Mouse (Mus musculus) heart, embryonic 15.5 days (tissue): Measurements from ENCODE around the gene Unkl. TPM values are rescaled to one million over a fixed set of nuclear protein-coding genes. Genes with fewer than 3 reads are reported as not detected.
A peak's percentile ranks its signal among the peaks of the same experiment; 100 is the strongest.

Source experiments
- ATAC-seq: fragments of 200-750 bp; cut with Nextera tagmentation; replicated peaks from 2 replicates; pipeline ENCODE4 v1.8.0; 2017; ENCODE audit warnings: low read depth, moderate TSS enrichment; ENCODE audit not compliant: insufficient number of reproducible peaks, insufficient read depth, low FRiP score
- H3K27ac ChIP-seq: fragments of 300-500 bp; sonication (generic); 2 replicates; pipeline ENCODE4 v1.5.1; 2015; ENCODE audit warnings: mild to moderate bottlenecking, inconsistent platforms
- H3K27me3 ChIP-seq: fragments of 300-500 bp; sonication (generic); 2 replicates; pipeline ENCODE4 v1.6.1; 2015; ENCODE audit warnings: inconsistent platforms
- H3K36me3 ChIP-seq: fragments of 300-500 bp; sonication (generic); 2 replicates; pipeline ENCODE4 v1.6.1; 2015; ENCODE audit warnings: mild to moderate bottlenecking, inconsistent platforms
- H3K4me1 ChIP-seq: fragments of 300-500 bp; sonication (generic); replicated peaks from 2 replicates; pipeline ENCODE4 v1.6.1; 2015; ENCODE audit warnings: inconsistent platforms
- H3K4me2 ChIP-seq: fragments of 300-500 bp; sonication (generic); 2 replicates; pipeline ENCODE4 v1.6.1; 2015; ENCODE audit warnings: inconsistent platforms, mild to moderate bottlenecking, moderate library complexity
- H3K4me3 ChIP-seq: fragments of 300-500 bp; sonication (generic); 2 replicates; pipeline ENCODE4 v1.5.1; 2015; ENCODE audit warnings: mild to moderate bottlenecking, inconsistent platforms
- H3K9ac ChIP-seq: fragments of 300-500 bp; sonication (generic); 2 replicates; pipeline ENCODE4 v1.6.1; 2015; ENCODE audit warnings: mild to moderate bottlenecking, inconsistent platforms
- H3K9me3 ChIP-seq: fragments of 300-500 bp; sonication (generic); replicated peaks from 2 replicates; pipeline ENCODE4 v1.6.1; 2016; ENCODE audit warnings: inconsistent platforms
- WGBS: fragments of 180-500 bp; shearing (Covaris S2); methylation state at CpG from one replicate; pipeline ENCODE4 v1.1.7; 2015; ENCODE audit warnings: mixed read lengths; 5-methylcytosine and 5-hydroxymethylcytosine counted together
- microRNA-seq: library from miRNA; unstranded; fragments of <30 nt; microRNA quantifications from one replicate; pipeline ENCODE4, GENCODE M21; 2016
- polyA plus RNA-seq: library from polyadenylated mRNA; unstranded; fragments of >200 nt; fragmentation: Nextera tagmentation; extraction: Ambion mirVana; gene quantifications from 2 replicates; pipeline ENCODE4 v1.2.1, GENCODE M21; 2015

Gene Unkl
- polyA plus RNA-seq, 1 experiment from 2014 or later: 4.6 TPM

- Histone ChIP-seq H3K9me3 (no peaks in the 10 kb centered on the region), H3K4me1 (peaks cover under 1% of the 10 kb centered on the region), H3K4me2 (no peak overlapping the region), H3K27me3 (no peaks in the 10 kb centered on the region), H3K27ac (no peak overlapping the region), H3K36me3 (peaks cover 80% of the 10 kb centered on the region), H3K9ac (no peak overlapping the region), H3K4me3 (no peak overlapping the region)
- WGBS: 53% methylated on average over 3 of the region's 3 CpGs
- ATAC-seq: no peak
Measured at GRCm38 (mm10) chr17:25264453-25264852, 76.3 kb downstream of the Unkl start.

- no peak overlapping the region for H3K27ac ChIP-seq
- H3K4me1 ChIP-seq: peaks cover 34% of the 10 kb centered on the region
- H3K9ac ChIP-seq: no peak overlapping the region
- 59% methylated on average over 2 of the region's 2 CpGs for WGBS
- H3K36me3 ChIP-seq: peaks cover 37% of the 10 kb centered on the region
- ATAC-seq: no peak
- H3K4me2 ChIP-seq: peak overlapping the region; percentile 85
- H3K27me3 ChIP-seq: no peaks in the 10 kb centered on the region
- H3K4me3 ChIP-seq: peak overlapping the region; percentile 75; the same call in 1 of the 2 replicates
- no peaks in the 10 kb centered on the region for H3K9me3 ChIP-seq
Measured at GRCm38 (mm10) chr17:25270795-25271335, 82.7 kb downstream of the Unkl start.

DNA sequence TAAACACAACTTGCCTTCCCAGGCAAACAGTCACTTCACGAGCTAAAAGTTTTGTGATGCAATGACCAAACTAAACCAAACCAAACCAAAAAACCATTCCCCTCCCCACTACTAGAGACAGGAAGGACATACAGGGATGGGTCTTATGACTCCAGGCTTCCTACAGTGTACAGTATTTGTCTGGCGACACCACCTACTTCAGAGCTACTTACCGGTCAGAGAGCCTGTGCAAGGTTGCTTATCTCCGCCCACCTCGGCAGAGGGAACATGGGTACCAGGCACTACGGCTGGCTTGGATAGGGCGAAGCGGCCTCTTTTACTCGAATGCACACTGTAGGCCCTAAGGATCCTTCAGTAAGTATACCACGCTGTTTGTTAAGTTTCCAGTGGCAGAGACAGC, 84.1 kb downstream of the Unkl start:
- Histone ChIP-seq H3K27ac (peak overlapping the region; percentile 98), H3K4me2 (peak overlapping the region; percentile 85), H3K9ac (peak overlapping the region; percentile 94), H3K36me3 (peaks cover 22% of the 10 kb centered on the region), H3K9me3 (no peaks in the 10 kb centered on the region), H3K4me1 (peaks cover 34% of the 10 kb centered on the region), H3K4me3 (peak overlapping the region; percentile 75), H3K27me3 (no peaks in the 10 kb centered on the region)
- WGBS: 2% methylated on average over 10 of the region's 10 CpGs
- ATAC-seq: no peak

- peaks cover 34% of the 10 kb centered on the region for H3K4me1 ChIP-seq
- peak overlapping the region; percentile 75 for H3K4me3 ChIP-seq
- H3K9me3 ChIP-seq: no peaks in the 10 kb centered on the region
- no peaks in the 10 kb centered on the region for H3K27me3 ChIP-seq
- peak overlapping the region; percentile 94 for H3K9ac ChIP-seq
- H3K36me3 ChIP-seq: peaks cover 14% of the 10 kb centered on the region
- peak; percentile 88 for ATAC-seq
- H3K27ac ChIP-seq: peak overlapping the region; percentile 98
- peak overlapping the region; percentile 85 for H3K4me2 ChIP-seq
- under 1% methylated on average over 77 of the region's 92 CpGs for WGBS
Measured at GRCm38 (mm10) chr17:25272951-25273705, 84.9 kb downstream of the Unkl start.

GRCm38 (mm10) chr17:25273706-25274501, 85.7 kb downstream of the Unkl start:
- H3K27me3 ChIP-seq: no peaks in the 10 kb centered on the region
- peak overlapping the region; percentile 94 for H3K9ac ChIP-seq
- peak overlapping the region; percentile 98 for H3K27ac ChIP-seq
- peak overlapping the region; percentile 85 for H3K4me2 ChIP-seq
- H3K9me3 ChIP-seq: no peaks in the 10 kb centered on the region
- WGBS: 1% methylated on average over 39 of the region's 45 CpGs
- ATAC-seq: peak; percentile 84
- H3K4me3 ChIP-seq: peak overlapping the region; percentile 75
- H3K4me1 ChIP-seq: peaks cover 34% of the 10 kb centered on the region
- peaks cover 7% of the 10 kb centered on the region for H3K36me3 ChIP-seq

GRCm38 (mm10) chr17:25274571-25275346, 86.6 kb downstream of the Unkl start, which contains the start of gene Ube2i:
Ube2i (minus strand) TSS chr17:25274622.
- no peaks in the 10 kb centered on the region for H3K9me3 ChIP-seq
- peak within 1 kb of the TSS; percentile 98 for H3K27ac ChIP-seq
- no peaks in the 10 kb centered on the region for H3K27me3 ChIP-seq
- H3K4me3 ChIP-seq: peak within 1 kb of the TSS; percentile 75
- 79% methylated on average over 9 of the region's 9 CpGs for WGBS
- H3K4me1 ChIP-seq: peaks cover 30% of the 10 kb centered on the region
- peak within 1 kb of the TSS; percentile 94 for H3K9ac ChIP-seq
- H3K36me3 ChIP-seq: no peaks in the 10 kb centered on the region
- ATAC-seq: no peak
- H3K4me2 ChIP-seq: peak within 1 kb of the TSS; percentile 85

- Histone ChIP-seq H3K9me3 (no peaks in the 10 kb centered on the region), H3K27ac (no peak overlapping the region), H3K9ac (no peak overlapping the region), H3K27me3 (no peaks in the 10 kb centered on the region), H3K4me2 (no peak overlapping the region), H3K36me3 (no peaks in the 10 kb centered on the region), H3K4me1 (peaks cover 21% of the 10 kb centered on the region), H3K4me3 (no peak overlapping the region)
- no peak for ATAC-seq
- 91% methylated on average over 3 of the region's 3 CpGs for WGBS
Measured at GRCm38 (mm10) chr17:25275833-25276232, 87.6 kb downstream of the Unkl start.

GRCm38 (mm10) chr17:25282133-25282532, 93.9 kb downstream of the Unkl start:
- H3K36me3 ChIP-seq: no peaks in the 10 kb centered on the region
- ATAC-seq: 0 out of 2 replicates have a peak, but pooled peaks have one; percentile 18
- no peaks in the 10 kb centered on the region for H3K9me3 ChIP-seq
- H3K4me3 ChIP-seq: no peak overlapping the region
- no peak overlapping the region for H3K9ac ChIP-seq
- H3K27me3 ChIP-seq: no peaks in the 10 kb centered on the region
- H3K27ac ChIP-seq: no peak overlapping the region
- H3K4me1 ChIP-seq: 0 out of 2 replicates have a peak, but pooled peaks cover 2% of the 10 kb centered on the region
- WGBS: 25% methylated on average over 11 of the region's 11 CpGs
- H3K4me2 ChIP-seq: peak overlapping the region; percentile 23; the same call in 1 of the 2 replicates

Small RNAs within 50 kb of the gene (microRNA-seq; reads per million reads assigned to microRNA genes)
- gene Mir3547: not detected

Other genes starting within 250 kb of the Unkl start
- gene Jpt2, start 227.7 kb upstream of the Unkl start, polyA plus RNA-seq: 73.4 and 100 TPM in 2 replicates
- gene Cramp1l, start 172.6 kb upstream of the Unkl start, polyA plus RNA-seq: 4.1 and 6.3 TPM in 2 replicates
- gene Ift140, start 172.3 kb upstream of the Unkl start, polyA plus RNA-seq: 8.9 and 13.3 TPM in 2 replicates
- 23.1 and 24.8 TPM in 2 replicates for gene Tmem204, start 104.8 kb upstream of the Unkl start, polyA plus RNA-seq
- 22.9 and 33.6 TPM in 2 replicates for gene Telo2, start 72.4 kb upstream of the Unkl start, polyA plus RNA-seq
- 0.16 and 0.30 TPM in 2 replicates for gene Ptx4, start 67.6 kb upstream of the Unkl start, polyA plus RNA-seq
- 14.8 and 18.3 TPM in 2 replicates for gene Clcn7, start 55.0 kb upstream of the Unkl start, polyA plus RNA-seq
- 0.05 TPM in 1 of 2 replicates, not detected in the other for gene Ccdc154, start 25.9 kb upstream of the Unkl start, polyA plus RNA-seq
- gene Gm38655, start 12.9 kb upstream of the Unkl start, polyA plus RNA-seq: 0.33 and 0.77 TPM in 2 replicates
- gene BC003965, start 3.8 kb upstream of the Unkl start, polyA plus RNA-seq: 23.7 and 24.4 TPM in 2 replicates
- gene Gnptg, start 51.7 kb downstream of the Unkl start, polyA plus RNA-seq: 20.4 and 27.1 TPM in 2 replicates
- gene Tsr3, start 51.8 kb downstream of the Unkl start, polyA plus RNA-seq: 24.7 and 31.2 TPM in 2 replicates
- 0.34 and 1.7 TPM in 2 replicates for gene Baiap3, start 68.0 kb downstream of the Unkl start, polyA plus RNA-seq
- 322 and 354 TPM in 2 replicates for gene Ube2i, start 86.2 kb downstream of the Unkl start, polyA plus RNA-seq
- gene Prss34, start 110.0 kb downstream of the Unkl start, polyA plus RNA-seq: 0.73 and 0.98 TPM in 2 replicates
- not detected in 2 replicates for gene Prss28, start 120.2 kb downstream of the Unkl start, polyA plus RNA-seq
- gene Prss29, start 130.3 kb downstream of the Unkl start, polyA plus RNA-seq: not detected in 2 replicates
- gene Tpsab1, start 157.2 kb downstream of the Unkl start, polyA plus RNA-seq: 0.20 and 0.29 TPM in 2 replicates
- 8.5 and 9.4 TPM in 2 replicates for gene Tpsb2, start 177.9 kb downstream of the Unkl start, polyA plus RNA-seq
- gene Tpsg1, start 180.9 kb downstream of the Unkl start, polyA plus RNA-seq: 0.20 and 0.89 TPM in 2 replicates
- gene Cacna1h, start 245.4 kb downstream of the Unkl start, polyA plus RNA-seq: 5.5 and 6.5 TPM in 2 replicates